In genomic region chr2:104477398-104478015, GRCm38 (mm10) we compare ENCODE assay signal across 23 mouse cellular contexts.
"Had no signal": no experiment of that assay in that cellular context is flagged by ENCODE, and none has a peak within 500 bp of the region (broad histone marks: within the 10 kb centered on the region; RNA-seq: fewer than 3 reads in every experiment).

No protein-coding gene starts in this region.

- H3K9ac ChIP-seq: intestine, embryonic 15.5 days; kidney, embryonic 15.5 days; limb, embryonic 13.5 days; liver, embryonic 13.5 days; midbrain, embryonic 13.5 days; neural tube, embryonic 13.5 days had no signal

- H3K4me2 ChIP-seq: intestine, embryonic 15.5 days; kidney, embryonic 15.5 days; limb, embryonic 13.5 days; liver, embryonic 13.5 days; midbrain, embryonic 13.5 days; neural tube, embryonic 13.5 days had no signal

- H3K27me3 ChIP-seq: intestine, embryonic 15.5 days; kidney, embryonic 15.5 days; limb, embryonic 13.5 days; liver, embryonic 13.5 days; midbrain, embryonic 13.5 days; neural tube, embryonic 13.5 days had no signal

- ATAC-seq: intestine, embryonic 15.5 days; midbrain, embryonic 13.5 days; midbrain, embryonic 16.5 days had no signal

- DNase-seq: kidney, adult 11 months; kidney, adult 8-10 months; kidney, postnatal 10 days; kidney, postnatal 36 days; layer of hippocampus, postnatal 36 days; left cerebral cortex, postnatal 4 days; liver, embryonic 13.5 days; lung, adult 2 months; lung, postnatal 14 days; lung, postnatal 4 days; retina, postnatal 1 day; right cerebral cortex, postnatal 25 days; thymus, adult 2 months; thymus, postnatal 14 days; thymus, postnatal 4 days had no signal

- H3K9me3 ChIP-seq: intestine, embryonic 15.5 days; kidney, embryonic 15.5 days; limb, embryonic 13.5 days; liver, embryonic 13.5 days; midbrain, embryonic 13.5 days; neural tube, embryonic 13.5 days had no signal

- H3K27ac ChIP-seq: intestine, embryonic 15.5 days; kidney, embryonic 15.5 days; left cerebral cortex, adult 2 months; limb, embryonic 13.5 days; liver, embryonic 13.5 days; midbrain, embryonic 13.5 days; neural tube, embryonic 13.5 days had no signal

- H3K4me1 ChIP-seq: intestine, embryonic 15.5 days; limb, embryonic 13.5 days; midbrain, embryonic 13.5 days had no signal

- H3K4me3 ChIP-seq: intestine, embryonic 15.5 days; kidney, embryonic 15.5 days; left cerebral cortex, adult 2 months; limb, embryonic 13.5 days; liver, embryonic 13.5 days; midbrain, embryonic 13.5 days; myocyte; neural tube, embryonic 13.5 days had no signal

- H3K36me3 ChIP-seq: intestine, embryonic 15.5 days; kidney, embryonic 15.5 days; limb, embryonic 13.5 days; liver, embryonic 13.5 days; midbrain, embryonic 13.5 days; neural tube, embryonic 13.5 days had no signal
